Mouse (Mus musculus) E14TG2a.4 (cell line): Measurements from ENCODE around the gene Il12rb2.

Experiments used
- CTCF ChIP-seq: conservative IDR thresholded peaks from 2 replicates; pipeline ENCODE4 v1.5.1; 2014; ENCODE audit warnings: low read length
- NANOG ChIP-seq: IDR thresholded peaks from 2 replicates; pipeline ENCODE4 v1.6.1; 2014; ENCODE audit warnings: borderline replicate concordance, low read length, mixed read lengths

DNA sequence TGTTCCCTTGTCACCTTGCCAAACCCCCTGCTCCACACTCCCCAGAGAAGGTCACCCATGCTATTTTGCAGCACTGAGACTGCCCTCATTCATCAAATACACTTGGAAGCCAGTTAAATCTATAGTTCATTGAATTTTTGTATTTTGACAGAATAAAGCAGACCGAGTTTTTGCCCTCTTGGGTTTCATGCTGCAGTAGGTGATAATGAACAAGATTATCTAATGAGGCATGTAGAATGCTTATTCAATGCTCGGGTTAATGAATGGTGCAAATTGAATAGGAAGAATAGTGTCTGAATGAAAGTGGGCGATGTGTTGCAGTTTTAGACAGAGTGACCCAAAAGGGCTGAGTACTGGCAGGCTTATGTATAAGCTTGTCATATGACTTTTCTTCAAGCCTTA, 29.3 kb upstream of the Il12rb2 start:
- TF ChIP-seq CTCF: no peak
- TF ChIP-seq NANOG: no peak
